Mouse (Mus musculus) heart, embryonic 16.5 days (tissue): ENCODE measurements around the gene Ube2t. TPM values are rescaled to one million over a fixed set of nuclear protein-coding genes. Genes with fewer than 3 reads are reported as not detected.

Source experiments
- ATAC-seq: fragments of 200-750 bp; cut with Nextera tagmentation; replicated peaks from 2 replicates; pipeline ENCODE4 v1.8.0; 2017; ENCODE audit warnings: moderate number of reproducible peaks; ENCODE audit not compliant: insufficient read depth, low FRiP score; ENCODE audit errors: extremely low read depth
- H3K27ac ChIP-seq: fragments of 300-500 bp; sonication (generic); 2 replicates; pipeline ENCODE4 v1.5.1; 2014; ENCODE audit warnings: mild to moderate bottlenecking, low read length, control low read depth, moderate library complexity
- H3K27me3 ChIP-seq: fragments of 300-500 bp; sonication (generic); 2 replicates; pipeline ENCODE4 v1.6.1; 2014; ENCODE audit warnings: low read length, mixed read lengths; ENCODE audit not compliant: control insufficient read depth, insufficient read depth
- H3K36me3 ChIP-seq: fragments of 300-500 bp; sonication (generic); 2 replicates; pipeline ENCODE4 v1.6.1; 2014; ENCODE audit not compliant: control insufficient read depth, insufficient read depth
- H3K4me1 ChIP-seq: fragments of 300-500 bp; sonication (generic); 2 replicates; pipeline ENCODE4 v1.6.1; 2014; ENCODE audit warnings: low read length, mixed read lengths; ENCODE audit not compliant: control insufficient read depth, insufficient read depth
- H3K4me2 ChIP-seq: fragments of 300-500 bp; sonication (generic); 2 replicates; pipeline ENCODE4 v1.6.1; 2014; ENCODE audit warnings: low read depth, mild to moderate bottlenecking, control low read depth, low read length
- H3K4me3 ChIP-seq: fragments of 300-500 bp; sonication (generic); 2 replicates; pipeline ENCODE4 v1.5.1; 2014; ENCODE audit warnings: mild to moderate bottlenecking, control low read depth, low read length
- H3K9ac ChIP-seq: fragments of 300-500 bp; sonication (generic); 2 replicates; pipeline ENCODE4 v1.6.1; 2014; ENCODE audit warnings: low read length, control low read depth
- H3K9me3 ChIP-seq: fragments of 300-500 bp; sonication (generic); replicated peaks from 2 replicates; pipeline ENCODE4 v1.6.1; 2016; ENCODE audit warnings: low read length; ENCODE audit not compliant: control insufficient read depth
- WGBS: fragments of 180-500 bp; shearing (Covaris S2); extraction: QIAGEN DNeasy Blood & Tissue Kit; methylation state at CpG from one replicate; pipeline ENCODE4 v1.1.7; 2014; 5-methylcytosine and 5-hydroxymethylcytosine counted together
- polyA plus RNA-seq: library from polyadenylated mRNA; unstranded; fragments of >200 nt; fragmentation: Nextera tagmentation; extraction: Ambion mirVana; gene quantifications from 2 replicates; pipeline ENCODE4 v1.2.1, GENCODE M21; 2015

Gene Ube2t
- 49.7 and 54.6 TPM in 2 replicates for polyA plus RNA-seq

DNA sequence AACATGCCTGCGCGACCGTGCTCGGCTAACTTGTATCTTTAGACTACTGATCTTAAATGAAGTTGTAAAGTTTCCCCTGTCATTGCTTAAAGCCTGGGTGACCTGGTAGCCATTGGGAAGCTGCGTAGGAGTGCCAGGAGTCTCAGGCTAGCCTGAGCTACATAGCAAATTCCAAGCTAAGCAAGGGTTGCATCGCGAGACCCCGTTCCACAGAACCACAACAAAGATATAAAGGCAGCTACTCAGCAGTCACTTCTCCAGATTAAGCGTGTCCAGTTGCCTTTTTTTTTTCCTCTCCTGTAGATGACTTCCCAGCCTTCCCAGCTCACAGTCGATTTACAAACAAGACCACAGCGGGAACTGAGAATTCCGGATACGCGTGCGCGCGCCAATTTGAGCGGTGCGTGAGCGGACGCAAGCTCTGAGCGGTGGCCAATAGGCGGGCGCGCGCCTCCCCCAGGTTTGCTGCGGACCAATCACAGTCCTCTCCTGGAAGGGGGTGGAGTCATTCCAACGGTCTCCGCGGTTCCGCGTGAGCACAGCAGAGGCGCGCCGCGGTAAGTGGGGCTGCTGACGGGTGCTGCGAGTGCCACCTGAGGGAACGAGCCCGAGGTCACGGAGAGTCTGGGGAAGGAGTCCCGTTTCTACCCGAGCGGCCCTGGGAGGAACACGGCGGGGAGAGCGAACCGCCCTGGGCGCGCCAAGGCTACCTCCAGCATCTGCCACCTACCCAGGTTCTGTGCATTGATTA lies at the start of gene Ube2t:
Ube2t (plus strand) TSS at position 513 of the 751 bp plus-strand sequence.
- Histone ChIP-seq H3K27ac (peak within 1 kb of the TSS; percentile 60), H3K9ac (peak within 1 kb of the TSS; percentile 78), H3K9me3 (no peaks in the 10 kb centered on the region), H3K36me3 (no peaks in the 10 kb centered on the region), H3K4me1 (peaks cover 6% of the 10 kb centered on the region; the same call in 1 of the 2 replicates), H3K4me3 (peak within 1 kb of the TSS; percentile 77), H3K27me3 (no peaks in the 10 kb centered on the region), H3K4me2 (peak within 1 kb of the TSS; percentile 80)
- 2% methylated on average over 50 of the region's 50 CpGs for WGBS
- ATAC-seq, result peak; percentile 99

DNA sequence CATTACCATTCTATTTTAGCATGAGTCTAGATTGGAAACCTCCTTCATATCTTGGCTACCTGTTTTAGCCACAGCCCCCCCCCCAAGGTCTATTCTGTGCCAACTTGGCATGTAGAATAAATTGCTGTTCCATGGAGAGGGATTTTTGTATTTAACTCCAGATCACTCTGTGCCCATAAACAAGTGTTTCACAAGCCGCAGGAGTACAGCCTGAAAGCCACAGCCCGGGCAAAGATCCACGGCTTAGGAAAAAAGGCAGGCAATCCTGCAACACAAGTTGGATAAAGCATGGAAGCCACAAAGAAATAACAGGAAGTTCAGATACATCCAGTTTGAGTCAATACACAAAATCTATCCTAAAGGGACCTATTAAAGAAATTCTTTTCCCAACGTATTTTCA lies 48.8 kb upstream of the Ube2t start:
- peak overlapping the region; percentile 85 for H3K27ac ChIP-seq
- peak overlapping the region; percentile 15; the same call in 1 of the 2 replicates for H3K9ac ChIP-seq
- no peaks in the 10 kb centered on the region for H3K36me3 ChIP-seq
- peak overlapping the region; percentile 21; the same call in 1 of the 2 replicates for H3K4me2 ChIP-seq
- no peak for ATAC-seq
- 65% methylated on average over 4 of the region's 4 CpGs for WGBS
- H3K4me1 ChIP-seq, result peaks cover 37% of the 10 kb centered on the region
- H3K9me3 ChIP-seq, result no peaks in the 10 kb centered on the region
- H3K27me3 ChIP-seq, result no peaks in the 10 kb centered on the region
- H3K4me3 ChIP-seq, result no peak overlapping the region

- Histone ChIP-seq H3K9ac (no peak overlapping the region), H3K9me3 (no peaks in the 10 kb centered on the region), H3K27ac (peak overlapping the region; percentile 84), H3K36me3 (no peaks in the 10 kb centered on the region), H3K4me3 (no peak overlapping the region), H3K4me1 (peaks cover 32% of the 10 kb centered on the region), H3K27me3 (no peaks in the 10 kb centered on the region), H3K4me2 (no peak overlapping the region)
- WGBS, result 77% methylated on average over 4 of the region's 4 CpGs
- no peak for ATAC-seq
These were observed 46.9 kb upstream of the Ube2t start for GRCm38 (mm10) chr1:134915421-134915820.

DNA sequence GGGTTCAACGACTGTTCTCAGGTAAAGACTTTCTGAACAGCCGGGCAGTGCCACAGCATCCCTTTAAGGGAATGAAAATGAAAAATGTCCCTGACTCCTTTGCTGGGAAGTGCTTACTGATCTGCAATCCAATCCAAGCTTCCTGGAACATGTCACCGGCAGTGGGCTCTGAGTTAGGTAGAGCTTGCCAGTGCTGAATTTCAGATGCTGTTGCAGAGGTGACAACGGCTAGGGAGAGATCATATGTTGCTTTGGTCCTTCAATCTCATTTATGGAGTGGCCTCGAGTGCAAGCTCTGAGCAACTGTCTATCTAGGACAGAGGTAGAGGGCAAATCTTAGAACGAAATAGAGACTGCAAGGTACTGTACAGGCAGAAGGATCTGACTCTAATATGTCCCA lies 43.4 kb upstream of the Ube2t start:
- Histone ChIP-seq H3K36me3 (no peaks in the 10 kb centered on the region), H3K4me1 (peaks cover 22% of the 10 kb centered on the region), H3K9me3 (no peaks in the 10 kb centered on the region), H3K27ac (peak overlapping the region; percentile 19), H3K9ac (no peak overlapping the region; the same call in 1 of the 2 replicates), H3K4me2 (no peak overlapping the region), H3K27me3 (no peaks in the 10 kb centered on the region), H3K4me3 (no peak overlapping the region)
- 0 out of 2 replicates have a peak, but pooled peaks have one; percentile 26 for ATAC-seq
- 51% methylated on average over 6 of the region's 6 CpGs for WGBS

- H3K27ac ChIP-seq, result peak overlapping the region; percentile 87
- peak overlapping the region; percentile 50 for H3K4me2 ChIP-seq
- ATAC-seq, result no peak
- 30% methylated on average over 7 of the region's 7 CpGs for WGBS
- no peaks in the 10 kb centered on the region for H3K27me3 ChIP-seq
- H3K4me1 ChIP-seq, result peaks cover 36% of the 10 kb centered on the region
- H3K9ac ChIP-seq, result peak overlapping the region; percentile 43
- H3K36me3 ChIP-seq, result no peaks in the 10 kb centered on the region
- H3K9me3 ChIP-seq, result no peaks in the 10 kb centered on the region; the same call in 1 of the 2 replicates
- no peak overlapping the region for H3K4me3 ChIP-seq
These were observed 29.9 kb upstream of the Ube2t start for GRCm38 (mm10) chr1:134932431-134932830.

GRCm38 (mm10) chr1:134936335-134936734 lies 26.0 kb upstream of the Ube2t start:
- Histone ChIP-seq H3K4me3 (no peak overlapping the region), H3K9ac (no peak overlapping the region), H3K27me3 (no peaks in the 10 kb centered on the region), H3K27ac (peak overlapping the region; percentile 87), H3K36me3 (no peaks in the 10 kb centered on the region), H3K9me3 (no peaks in the 10 kb centered on the region), H3K4me1 (peaks cover 35% of the 10 kb centered on the region), H3K4me2 (no peak overlapping the region)
- 61% methylated on average over 6 of the region's 6 CpGs for WGBS
- 0 out of 2 replicates have a peak, but pooled peaks have one; percentile 38 for ATAC-seq

- Histone ChIP-seq H3K9ac (no peak overlapping the region), H3K4me1 (peaks cover 22% of the 10 kb centered on the region), H3K9me3 (no peaks in the 10 kb centered on the region), H3K4me2 (no peak overlapping the region), H3K4me3 (no peak overlapping the region), H3K36me3 (no peaks in the 10 kb centered on the region), H3K27ac (no peak overlapping the region), H3K27me3 (no peaks in the 10 kb centered on the region)
- no peak for ATAC-seq
- 78% methylated on average over 1 of the region's 1 CpGs for WGBS
These were observed 24.1 kb upstream of the Ube2t start for GRCm38 (mm10) chr1:134938233-134938632.

DNA sequence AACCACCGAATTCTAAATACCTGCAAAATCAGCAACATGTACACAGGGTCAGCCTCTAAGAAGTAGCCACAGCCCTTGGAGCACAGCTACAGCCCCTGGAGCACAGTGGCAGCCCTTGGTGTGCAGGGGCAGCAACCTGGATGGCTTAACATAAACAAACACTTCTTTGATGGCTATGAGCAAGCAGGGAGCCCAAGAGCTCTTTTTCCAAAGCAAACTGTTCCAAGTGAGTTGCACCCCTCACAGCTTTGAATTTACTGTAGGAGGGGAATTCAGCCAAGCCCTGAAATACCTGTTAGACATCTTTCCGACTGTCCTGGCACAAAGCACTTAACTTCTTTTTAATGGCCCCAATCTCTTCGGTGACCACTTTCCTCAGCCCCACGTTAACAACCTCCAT lies 21.5 kb upstream of the Ube2t start:
- H3K4me2 ChIP-seq, result no peak overlapping the region
- H3K9ac ChIP-seq, result no peak overlapping the region
- H3K36me3 ChIP-seq, result no peaks in the 10 kb centered on the region
- 63% methylated on average over 4 of the region's 4 CpGs for WGBS
- H3K9me3 ChIP-seq, result no peaks in the 10 kb centered on the region
- H3K4me1 ChIP-seq, result peaks cover 12% of the 10 kb centered on the region
- H3K27ac ChIP-seq, result peak overlapping the region; percentile 43
- H3K4me3 ChIP-seq, result no peak overlapping the region
- no peaks in the 10 kb centered on the region for H3K27me3 ChIP-seq
- ATAC-seq, result no peak

DNA sequence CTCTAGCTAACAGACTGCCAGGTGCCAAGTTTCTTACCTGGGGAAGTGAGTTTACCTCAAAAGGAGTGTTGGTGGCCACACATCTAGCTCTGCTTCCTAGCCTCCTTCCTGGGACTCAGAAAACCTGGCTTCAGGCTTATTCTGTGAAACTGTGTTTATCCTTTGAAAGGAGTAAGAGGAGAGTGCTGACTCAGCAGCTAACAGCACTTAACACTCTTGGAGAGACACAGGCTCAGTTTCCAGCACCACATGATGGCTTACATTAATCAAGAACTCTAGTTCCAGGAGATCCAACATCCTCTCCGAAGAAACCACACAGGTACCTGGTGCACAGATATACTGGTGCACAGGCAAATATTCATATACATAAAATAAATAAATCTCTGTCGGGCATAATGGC lies 19.5 kb upstream of the Ube2t start:
- peaks cover 2% of the 10 kb centered on the region for H3K36me3 ChIP-seq
- no peak for ATAC-seq

More for the DNA sequence above, 19.5 kb upstream of the Ube2t start:
- H3K9me3 ChIP-seq, result no peaks in the 10 kb centered on the region; the same call in 1 of the 2 replicates
- WGBS, result 90% methylated on average over 2 of the region's 2 CpGs
- no peak overlapping the region for H3K27ac ChIP-seq
- no peaks in the 10 kb centered on the region for H3K27me3 ChIP-seq
- no peak overlapping the region for H3K9ac ChIP-seq
- H3K4me1 ChIP-seq, result peaks cover 6% of the 10 kb centered on the region
- H3K4me3 ChIP-seq, result no peak overlapping the region
- no peak overlapping the region for H3K4me2 ChIP-seq
